Mouse (Mus musculus) layer of hippocampus, adult 9-10 months (tissue): ENCODE measurements around the gene Ahcy.
"Not testable (repeated sequence)": the region's sequence is repeated elsewhere in the genome, so short reads cannot be mapped to it uniquely, and the experiment has no call there.

Experiments
- DNase-seq: peaks from one replicate; pipeline ENCODE4 v3.0.0; 2022; ENCODE audit warnings: low spot score

Ahcy gene

DNA sequence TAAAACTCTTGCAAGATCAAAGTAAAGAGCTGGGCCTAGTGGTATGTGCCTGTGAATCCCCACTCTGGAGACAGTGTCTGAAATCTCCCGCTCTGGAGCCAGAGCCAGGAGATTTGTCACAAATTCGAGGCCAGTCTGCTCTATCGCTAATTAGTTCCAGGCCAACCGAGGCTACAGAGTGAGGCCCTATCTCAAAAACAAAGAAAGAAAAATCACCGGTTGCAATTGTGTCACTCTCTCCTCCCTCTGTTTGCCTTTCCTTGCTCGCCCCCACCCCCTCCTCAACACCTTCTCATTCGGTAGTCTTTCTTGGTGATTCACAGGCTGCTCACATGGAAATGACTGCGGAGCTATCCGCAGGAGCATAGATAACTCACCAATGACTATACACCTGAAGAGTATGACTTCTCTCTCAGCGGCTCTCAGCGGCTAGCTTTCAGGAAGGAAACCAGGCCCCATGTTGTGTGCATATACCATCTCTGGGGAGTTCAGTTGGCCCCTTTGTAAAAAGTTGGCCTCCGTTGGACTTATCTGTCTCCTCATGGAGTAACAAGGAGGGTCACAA lies 551 bp upstream of the Ahcy start:
- no peak for DNase-seq

GRCm38 (mm10) chr2:155073347-155073746 lies 950 bp downstream of the Ahcy start:
- DNase-seq = no peak

- DNase-seq = no peak
Measured at GRCm38 (mm10) chr2:155072353-155073145, 1.7 kb downstream of the Ahcy start.

DNA sequence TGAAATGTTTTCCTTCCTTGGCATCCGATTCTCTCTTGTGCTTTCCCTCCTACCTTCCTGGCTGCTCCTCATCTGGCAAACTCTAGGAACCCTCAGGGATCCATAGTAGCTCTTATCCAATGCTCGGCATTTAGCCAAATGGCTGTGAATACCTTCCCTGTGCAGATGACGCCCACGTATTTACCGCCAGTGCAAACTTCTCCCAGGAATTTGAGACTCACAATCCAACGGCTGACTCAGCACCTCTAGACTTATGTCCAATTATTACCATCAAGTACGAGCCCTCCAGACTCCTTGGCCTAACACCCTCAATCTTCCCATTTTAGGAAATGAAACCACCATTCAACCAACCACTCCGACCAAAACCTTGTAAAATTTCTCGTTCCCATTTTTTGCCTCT lies 3.3 kb downstream of the Ahcy start:
- no peak for DNase-seq

GRCm38 (mm10) chr2:155057361-155057760 lies 16.9 kb downstream of the Ahcy start:
- no peak for DNase-seq

- DNase-seq = no peak
Measured at GRCm38 (mm10) chr2:155056076-155056578, 18.2 kb downstream of the Ahcy start.

DNA sequence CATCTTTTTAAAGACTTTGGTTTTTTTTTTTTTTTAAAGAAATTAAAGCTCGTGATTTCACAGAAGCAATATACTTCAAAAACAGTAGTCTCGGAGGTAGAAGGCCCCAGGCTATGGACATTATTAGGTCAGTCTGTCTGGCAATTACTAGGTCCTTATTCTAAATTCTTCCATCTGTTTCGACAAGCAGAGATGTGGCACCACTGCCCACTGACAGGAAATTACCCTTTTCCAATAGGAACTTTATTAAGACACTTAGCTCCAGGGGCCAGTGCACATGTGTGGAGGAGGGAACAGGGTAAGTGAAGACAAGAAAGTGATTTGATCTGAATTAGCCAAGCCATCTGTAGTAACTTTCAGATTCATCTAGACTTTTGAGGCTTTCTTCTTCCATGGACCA lies 19.6 kb downstream of the Ahcy start:
- DNase-seq = no peak

DNA sequence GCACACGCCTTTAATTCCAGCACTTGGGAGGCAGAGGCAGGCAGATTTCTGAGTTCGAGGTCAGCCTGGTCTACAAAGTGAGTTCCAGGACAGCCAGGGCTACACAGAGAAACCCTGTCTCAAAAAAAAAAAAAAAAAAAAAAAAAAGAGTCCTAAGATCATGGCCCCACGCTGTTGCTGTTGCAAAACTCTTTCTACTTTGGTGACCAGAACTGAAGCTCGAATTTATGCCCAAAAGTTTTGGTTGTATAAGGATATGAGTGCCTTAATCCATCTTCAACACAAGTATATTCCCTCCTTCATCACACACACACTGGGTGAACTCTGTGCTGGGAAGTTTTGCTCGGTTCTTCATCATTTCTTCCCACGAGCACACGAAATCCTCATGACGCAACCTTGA lies 20.8 kb downstream of the Ahcy start:
- DNase-seq = not testable (repeated sequence)

GRCm38 (mm10) chr2:155052681-155053080 lies 21.6 kb downstream of the Ahcy start:
- DNase-seq = peak; percentile 12

DNA sequence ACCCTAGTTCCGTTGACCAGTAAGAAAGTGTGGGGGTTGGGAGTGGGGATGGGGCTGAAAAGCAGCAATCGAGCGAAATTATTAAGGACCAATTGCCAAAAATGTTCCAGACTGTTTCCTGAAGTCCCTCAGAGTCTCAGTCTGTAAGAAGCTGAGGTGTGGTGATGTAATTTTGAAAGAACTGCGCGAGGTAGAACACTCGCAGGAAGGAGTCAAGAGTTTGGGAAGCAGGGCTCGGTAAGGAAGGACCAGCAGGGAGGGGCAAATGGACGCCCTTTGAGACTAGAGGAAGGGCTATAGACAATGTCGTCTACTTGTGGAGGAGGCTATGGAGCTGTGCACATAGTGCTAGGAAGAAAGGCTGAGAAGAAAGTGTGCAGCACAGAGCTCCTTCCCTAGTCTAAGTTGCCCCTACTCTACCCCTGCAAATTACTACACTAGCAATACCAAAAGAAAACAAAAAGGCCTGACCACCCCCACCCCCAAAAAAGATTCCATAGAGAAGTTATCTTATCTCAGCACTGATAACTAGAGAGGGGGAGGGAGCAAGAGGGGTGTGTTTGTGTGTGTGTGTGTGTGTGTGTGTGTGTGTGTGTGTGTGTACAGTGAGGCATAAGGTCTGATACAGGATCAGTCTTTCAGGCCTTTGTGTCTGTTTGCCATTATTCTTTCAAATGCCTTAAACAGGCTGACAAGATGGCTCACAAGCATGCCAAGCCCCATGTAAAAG lies 22.5 kb downstream of the Ahcy start:
- no peak for DNase-seq

GRCm38 (mm10) chr2:155050504-155051236 lies 23.6 kb downstream of the Ahcy start:
- peak; percentile 59 for DNase-seq

- DNase-seq = no peak
Measured at GRCm38 (mm10) chr2:155050108-155050503, 24.2 kb downstream of the Ahcy start.

DNA sequence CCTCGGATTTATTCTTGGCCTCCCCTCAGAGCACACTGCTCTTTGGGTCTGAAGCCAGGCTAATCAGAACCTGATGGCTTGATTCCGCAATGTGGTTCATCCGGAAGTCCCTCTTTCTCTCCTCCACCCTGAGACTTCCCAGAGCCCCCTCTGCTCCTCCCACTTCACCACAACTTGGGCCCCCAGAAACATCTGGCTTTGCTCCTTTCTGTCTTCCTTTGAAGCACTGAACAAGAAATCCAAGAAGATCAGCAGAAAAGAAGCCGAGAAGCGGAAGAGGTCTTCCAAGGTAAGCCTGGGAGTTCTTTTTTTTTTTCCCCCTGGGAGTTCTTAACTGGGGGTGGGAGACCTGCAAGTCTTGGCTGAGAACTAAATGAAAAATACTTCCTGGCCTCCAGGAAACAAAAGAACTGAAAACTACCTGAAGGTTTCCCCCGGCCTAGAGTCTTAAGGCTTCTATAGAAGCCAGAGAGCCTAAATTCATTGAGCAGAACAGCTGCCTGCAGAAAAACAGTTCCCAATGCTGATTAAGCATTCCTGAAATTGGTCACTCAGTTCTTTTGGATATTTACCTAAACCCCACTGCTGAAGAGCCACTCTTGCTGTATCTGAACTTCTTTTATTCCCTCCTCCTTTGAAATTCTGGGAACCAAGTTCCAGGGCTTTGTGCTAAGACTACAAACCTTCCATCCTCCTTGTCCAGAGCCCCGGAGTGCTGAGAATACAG lies 26.7 kb downstream of the Ahcy start:
- no peak for DNase-seq

GRCm38 (mm10) chr2:155046803-155047202 lies 27.5 kb downstream of the Ahcy start:
- DNase-seq = no peak

GRCm38 (mm10) chr2:155045075-155045474 lies 29.2 kb downstream of the Ahcy start:
- DNase-seq = no peak

DNA sequence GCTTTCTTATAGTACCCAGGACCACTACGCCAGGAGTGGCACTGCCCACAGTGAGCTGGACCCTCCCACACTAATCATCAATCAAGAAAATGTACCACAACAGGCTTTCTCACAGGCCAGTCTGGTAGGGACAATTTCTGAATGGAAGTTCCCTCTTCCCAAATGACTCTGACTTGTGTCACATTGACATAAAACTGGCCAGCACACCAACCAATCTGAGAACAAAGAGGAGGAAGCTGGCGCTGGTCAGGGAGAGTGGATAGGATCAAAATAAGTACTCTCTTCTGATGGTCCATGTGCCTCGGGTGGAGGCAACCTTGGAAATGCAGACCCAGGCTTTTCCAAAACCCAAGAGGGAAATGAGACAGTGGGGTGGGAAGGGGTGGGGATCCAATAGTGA lies 29.8 kb downstream of the Ahcy start:
- DNase-seq = no peak

DNA sequence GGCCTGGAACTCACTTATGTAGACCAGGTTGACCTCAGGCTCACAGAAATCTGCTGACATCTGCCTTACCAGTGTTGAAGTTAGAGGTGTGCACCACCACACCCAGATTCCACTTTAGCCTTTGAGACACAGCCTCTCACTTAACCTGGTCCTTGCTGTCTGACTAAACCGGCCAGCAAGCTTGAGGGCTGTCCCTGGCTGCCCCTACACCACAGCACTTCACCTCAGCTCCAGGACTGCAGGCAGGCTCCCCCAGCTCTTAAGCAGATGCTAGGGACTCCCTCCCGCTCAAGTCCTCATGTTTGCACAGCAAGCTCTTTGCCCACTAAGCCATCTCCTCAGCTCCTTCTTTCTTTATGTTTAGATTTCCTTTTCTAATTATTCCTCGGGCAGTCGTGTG lies 34.3 kb downstream of the Ahcy start:
- DNase-seq = no peak

- DNase-seq = no peak
Measured at GRCm38 (mm10) chr2:155032938-155033710, 41.2 kb downstream of the Ahcy start.

GRCm38 (mm10) chr2:155030831-155031230 lies 43.5 kb downstream of the Ahcy start:
- no peak for DNase-seq

DNA sequence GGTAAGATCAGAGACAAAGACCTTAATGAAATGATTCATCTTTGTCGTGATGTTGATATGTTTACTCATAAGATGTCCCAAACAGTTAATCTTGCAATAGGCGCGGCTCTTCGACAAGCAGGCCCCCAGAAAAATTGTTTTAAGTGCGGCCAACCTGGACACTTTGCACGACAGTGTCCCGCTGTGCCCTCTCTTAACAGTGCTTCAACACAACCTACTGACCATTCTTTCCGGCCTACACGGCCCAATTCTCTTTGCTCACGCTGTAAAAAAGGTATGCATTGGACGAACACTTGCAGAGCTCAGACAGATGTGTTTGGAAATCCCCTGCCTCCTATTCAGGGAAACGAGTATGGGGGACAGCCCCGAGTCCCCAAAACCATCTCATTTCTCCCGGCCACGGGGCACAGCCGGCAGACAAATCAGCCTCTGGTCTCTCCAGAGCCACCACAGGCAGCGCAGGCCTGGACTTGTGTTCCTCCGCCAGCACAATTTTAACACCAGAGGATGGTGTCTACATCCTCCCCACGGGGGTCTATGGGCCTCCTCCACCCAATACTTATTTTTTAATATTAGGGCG lies 54.0 kb downstream of the Ahcy start:
- DNase-seq = not testable (repeated sequence)
